Mouse (Mus musculus) hindbrain, embryonic 14.5 days (tissue): ENCODE results near the gene Son. TPM values are rescaled to one million over a fixed set of nuclear protein-coding genes. Genes with fewer than 3 reads are reported as not detected.

Experiments used
- ATAC-seq: fragments of 200-750 bp; cut with Nextera tagmentation; 2 replicates; pipeline ENCODE4 v1.8.0; 2017; ENCODE audit warnings: moderate number of reproducible peaks, mild to moderate bottlenecking, moderate TSS enrichment, moderate library complexity; ENCODE audit not compliant: low FRiP score
- DNase-seq: peaks from one replicate; pipeline ENCODE4 v3.0.0-alpha.2; 2015; ENCODE audit warnings: low spot score
- H3K27ac ChIP-seq: fragments of 300-500 bp; sonication (generic); 2 replicates; pipeline ENCODE4 v1.5.1; 2014; ENCODE audit warnings: mild to moderate bottlenecking, moderate library complexity
- H3K27me3 ChIP-seq: fragments of 300-500 bp; sonication (generic); 2 replicates; pipeline ENCODE4 v1.6.1; 2014; ENCODE audit warnings: mild to moderate bottlenecking, low read length, mixed read lengths; ENCODE audit not compliant: control insufficient read depth, insufficient read depth
- H3K36me3 ChIP-seq: fragments of 300-500 bp; sonication (generic); replicated peaks from 2 replicates; pipeline ENCODE4 v1.6.1; 2014; ENCODE audit not compliant: control insufficient read depth, insufficient read depth
- H3K4me1 ChIP-seq: fragments of 300-500 bp; sonication (generic); replicated peaks from 2 replicates; pipeline ENCODE4 v1.6.1; 2014; ENCODE audit warnings: antibody characterized with exemption, low read length, mixed read lengths; ENCODE audit not compliant: control insufficient read depth, insufficient read depth
- H3K4me2 ChIP-seq: fragments of 300-500 bp; sonication (generic); replicated peaks from 2 replicates; pipeline ENCODE4 v1.6.1; 2014; ENCODE audit warnings: mild to moderate bottlenecking, moderate library complexity
- H3K4me3 ChIP-seq: fragments of 300-500 bp; sonication (generic); replicated peaks from 2 replicates; pipeline ENCODE4 v1.5.1; 2014; ENCODE audit warnings: mild to moderate bottlenecking, low read length
- H3K9ac ChIP-seq: fragments of 300-500 bp; sonication (generic); 2 replicates; pipeline ENCODE4 v1.6.1; 2014
- H3K9me3 ChIP-seq: fragments of 300-500 bp; sonication (generic); 2 replicates; pipeline ENCODE4 v1.6.1; 2016; ENCODE audit warnings: low read length; ENCODE audit not compliant: control insufficient read depth
- WGBS: fragments of 180-500 bp; shearing (Covaris S2); extraction: QIAGEN DNeasy Blood & Tissue Kit; methylation state at CpG from one replicate; pipeline ENCODE4 v1.1.7; 2014; 5-methylcytosine and 5-hydroxymethylcytosine counted together
- polyA plus RNA-seq: library from polyadenylated mRNA; unstranded; fragments of >200 nt; fragmentation: Nextera tagmentation; extraction: Ambion mirVana; gene quantifications from 2 replicates; pipeline ENCODE4 v1.2.1, GENCODE M21; 2014

The Son gene
- 125 and 146 TPM in 2 replicates for polyA plus RNA-seq

DNA sequence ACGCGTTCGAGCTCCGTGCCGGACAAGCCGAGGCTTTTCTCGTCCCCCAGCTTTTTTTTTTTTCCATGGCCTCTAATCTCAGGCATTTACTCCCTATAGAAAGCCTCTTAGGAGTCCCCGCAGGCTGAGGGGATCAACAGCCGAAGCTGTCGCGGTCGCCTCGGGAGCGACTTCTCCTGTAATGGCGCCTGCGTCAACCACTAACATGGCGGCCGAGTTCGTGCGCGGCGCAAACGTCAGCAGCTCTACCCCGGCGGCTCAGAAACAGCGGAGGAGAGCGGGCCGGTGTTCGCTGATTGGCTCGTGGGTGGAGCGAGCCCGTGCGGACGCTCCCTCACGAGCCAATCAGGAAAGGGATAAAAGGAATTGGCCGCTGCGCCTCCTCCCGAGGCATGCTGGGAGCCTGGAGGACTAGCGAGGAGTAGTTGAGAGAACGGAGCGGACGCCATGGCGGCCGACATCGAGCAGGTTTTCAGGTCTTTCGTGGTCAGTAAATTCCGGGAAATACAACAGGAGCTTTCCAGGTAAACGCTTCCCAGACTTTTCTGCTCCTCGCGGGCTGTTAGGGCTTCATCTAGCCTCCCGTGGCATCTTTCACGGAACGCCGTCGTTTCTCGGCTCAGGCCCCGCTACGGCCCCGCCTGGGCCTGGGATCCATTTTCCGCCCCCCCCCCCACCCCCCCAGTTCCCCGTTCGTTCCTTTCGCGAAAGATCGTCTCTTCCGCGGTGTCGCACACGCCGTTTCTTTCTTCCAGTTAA lies at the start of gene Son:
Gene Son (plus strand): TSS at position 46 of the 759 bp plus-strand sequence.
- no peaks in the 10 kb centered on the region for H3K9me3 ChIP-seq
- peak within 1 kb of the TSS; percentile 98 for H3K27ac ChIP-seq
- H3K9ac ChIP-seq: peak within 1 kb of the TSS; percentile 88
- H3K4me1 ChIP-seq: peaks cover 15% of the 10 kb centered on the region
- H3K4me2 ChIP-seq: peak within 1 kb of the TSS; percentile 96
- under 1% methylated on average over 70 of the region's 70 CpGs for WGBS
- peak within 1 kb of the TSS; percentile 65 for H3K4me3 ChIP-seq
- ATAC-seq (peak; percentile 96), DNase-seq (peak; percentile 96)
- H3K36me3 ChIP-seq: peaks cover 26% of the 10 kb centered on the region
- no peaks in the 10 kb centered on the region for H3K27me3 ChIP-seq

DNA sequence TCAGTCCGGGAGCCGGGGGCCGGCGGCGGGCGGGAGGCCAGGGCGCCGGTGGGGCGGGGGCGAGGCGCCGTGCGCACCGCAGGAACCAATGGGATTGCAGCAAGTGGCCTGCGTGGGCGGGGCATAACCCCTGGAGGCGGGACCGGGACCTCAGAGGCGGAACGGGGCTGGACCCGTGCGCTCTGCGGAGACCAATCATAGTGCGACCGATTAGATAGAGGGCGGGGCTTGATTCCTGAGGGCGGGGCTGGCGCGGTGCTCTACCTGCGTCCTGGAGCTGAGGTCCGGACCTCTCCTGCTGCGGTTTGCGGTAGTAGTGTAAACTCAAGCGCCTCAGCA lies 49.7 kb upstream of the Son start, which contains the start of gene Tmem50b:
Gene Tmem50b (minus strand): TSS at position 129 of the 339 bp plus-strand sequence.
- no peaks in the 10 kb centered on the region for H3K36me3 ChIP-seq
- peak within 1 kb of the TSS; percentile 91 for H3K4me3 ChIP-seq
- H3K27ac ChIP-seq: peak within 1 kb of the TSS; percentile 76
- H3K27me3 ChIP-seq: peaks cover 15% of the 10 kb centered on the region
- WGBS: 0% methylated on average over 34 of the region's 34 CpGs
- peak; percentile 95 for DNase-seq
- H3K9ac ChIP-seq: peak within 1 kb of the TSS; percentile 84
- no peaks in the 10 kb centered on the region for H3K9me3 ChIP-seq
- H3K4me2 ChIP-seq: peak within 1 kb of the TSS; percentile 79
- peak; percentile 98 for ATAC-seq
- peaks cover 7% of the 10 kb centered on the region for H3K4me1 ChIP-seq

DNA sequence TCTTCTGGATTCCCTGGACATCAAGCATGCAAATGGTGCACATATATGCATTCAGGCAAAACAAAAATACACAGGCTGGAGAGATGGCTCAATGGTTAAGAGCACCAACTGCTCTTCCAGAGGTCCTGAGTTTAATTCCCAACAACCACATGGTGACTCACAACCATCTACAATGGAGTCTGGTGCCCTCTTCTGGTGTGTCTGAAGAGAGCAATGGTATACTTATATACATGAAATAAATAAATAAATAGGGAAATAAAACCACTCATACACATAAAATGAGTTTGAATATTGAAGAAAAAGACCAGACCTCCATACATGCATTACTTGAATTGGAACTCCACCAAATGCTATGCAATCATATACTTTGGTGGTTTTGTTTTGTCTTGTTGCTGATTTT lies 48.1 kb upstream of the Son start:
- Histone ChIP-seq H3K27ac (no peak overlapping the region), H3K9ac (no peak overlapping the region), H3K4me2 (no peak overlapping the region), H3K4me1 (peaks cover 7% of the 10 kb centered on the region), H3K27me3 (peaks cover 15% of the 10 kb centered on the region), H3K9me3 (no peaks in the 10 kb centered on the region), H3K36me3 (no peaks in the 10 kb centered on the region), H3K4me3 (no peak overlapping the region)
- DNase-seq (no peak), ATAC-seq (no peak)

DNA sequence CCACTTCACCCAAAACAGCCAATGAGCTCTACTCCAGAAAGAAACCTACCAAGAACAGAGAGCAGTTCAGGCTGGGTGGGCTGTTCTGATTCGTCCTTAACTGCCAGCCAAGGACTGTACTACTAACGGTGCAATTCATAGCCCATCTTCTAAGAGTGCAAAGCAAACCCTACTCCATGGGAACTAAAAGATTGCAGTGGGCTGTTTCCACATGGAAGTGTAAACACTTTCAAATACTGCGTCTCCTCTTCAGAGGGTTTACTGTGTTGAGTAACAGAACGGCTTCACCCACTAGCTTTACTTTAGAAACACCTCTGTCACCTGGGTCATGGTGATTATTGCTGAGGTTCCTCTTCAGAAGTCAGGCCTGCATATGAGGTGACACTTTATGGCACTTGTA lies 46.2 kb upstream of the Son start:
- H3K36me3 ChIP-seq: no peaks in the 10 kb centered on the region
- 77% methylated on average over 4 of the region's 4 CpGs for WGBS

DNA sequence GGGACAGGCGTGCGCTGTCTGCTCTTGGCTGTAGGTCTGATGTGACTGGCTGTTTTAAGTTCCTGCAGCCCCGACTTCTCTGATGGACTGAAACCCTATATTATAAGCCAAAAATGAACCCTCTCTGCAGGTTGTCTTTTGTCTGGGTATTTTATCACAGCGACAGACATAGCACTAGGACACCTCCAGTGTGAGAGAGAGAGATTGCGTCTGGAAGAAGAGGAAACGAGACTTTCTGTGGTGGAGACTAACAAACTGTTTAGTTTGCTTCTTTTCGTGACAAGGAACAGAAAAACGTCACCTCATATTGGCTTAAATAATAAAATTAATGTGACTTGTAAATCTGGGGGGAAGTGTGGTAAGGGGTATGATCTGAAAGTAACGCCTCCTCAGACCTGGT lies 45.6 kb upstream of the Son start:
- H3K27ac ChIP-seq: no peak overlapping the region
- H3K9me3 ChIP-seq: no peaks in the 10 kb centered on the region
- no peaks in the 10 kb centered on the region for H3K36me3 ChIP-seq
- H3K9ac ChIP-seq: no peak overlapping the region
- peaks cover 3% of the 10 kb centered on the region for H3K4me1 ChIP-seq
- H3K4me3 ChIP-seq: no peak overlapping the region
- 73% methylated on average over 9 of the region's 9 CpGs for WGBS
- ATAC-seq (no peak), DNase-seq (no peak)
- peaks cover 15% of the 10 kb centered on the region for H3K27me3 ChIP-seq
- H3K4me2 ChIP-seq: no peak overlapping the region

More for the DNA sequence above, 46.2 kb upstream of the Son start:
- Histone ChIP-seq H3K9ac (no peak overlapping the region), H3K4me3 (no peak overlapping the region), H3K4me1 (peaks cover 7% of the 10 kb centered on the region), H3K4me2 (no peak overlapping the region), H3K27me3 (peaks cover 15% of the 10 kb centered on the region), H3K27ac (no peak overlapping the region), H3K9me3 (no peaks in the 10 kb centered on the region)
- no peak for DNase-seq
- no peak for ATAC-seq

DNA sequence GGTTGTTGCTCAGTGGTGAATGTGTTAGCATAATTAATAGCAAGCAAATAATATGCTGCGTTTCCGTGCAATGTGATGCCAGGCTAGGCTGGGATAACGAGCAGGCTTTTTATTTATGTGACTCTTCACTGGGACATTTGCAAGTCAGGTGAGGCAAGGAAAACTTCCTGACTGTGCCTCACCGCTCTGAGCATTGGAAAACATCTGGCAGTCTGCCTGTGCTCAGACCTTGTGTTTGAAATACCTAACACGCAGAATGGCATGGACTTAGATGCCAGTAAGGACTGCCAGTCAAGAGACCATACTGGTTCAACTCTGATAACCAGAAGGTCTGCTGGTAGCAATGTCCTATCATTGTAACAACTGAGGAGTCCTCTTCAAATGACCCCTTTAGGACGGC lies 42.1 kb upstream of the Son start:
- Histone ChIP-seq H3K9me3 (no peaks in the 10 kb centered on the region), H3K4me1 (no peaks in the 10 kb centered on the region), H3K36me3 (no peaks in the 10 kb centered on the region), H3K27ac (no peak overlapping the region), H3K4me3 (no peak overlapping the region), H3K9ac (no peak overlapping the region), H3K27me3 (no peaks in the 10 kb centered on the region), H3K4me2 (no peak overlapping the region)
- WGBS: 72% methylated on average over 6 of the region's 6 CpGs
- no peak for DNase-seq
- ATAC-seq: no peak

DNA sequence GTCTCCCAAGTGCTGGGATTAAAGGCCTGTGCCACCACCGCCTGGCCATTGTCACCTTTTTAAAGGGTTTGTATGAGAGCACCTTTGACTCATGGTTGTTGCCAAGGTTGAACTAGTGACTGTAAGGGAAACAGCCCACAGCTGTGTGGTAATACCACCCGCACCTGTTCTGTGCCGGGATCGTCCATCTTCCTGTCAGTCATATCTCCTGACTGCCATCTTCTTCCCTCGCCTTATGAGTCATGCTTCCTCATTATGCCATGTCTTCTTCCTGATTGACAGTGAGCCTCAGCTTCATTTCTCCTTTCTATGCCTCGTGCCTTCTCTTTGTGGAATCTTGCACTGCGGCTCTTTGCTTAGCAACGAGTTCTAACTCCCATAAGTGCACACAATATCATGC lies 40.3 kb upstream of the Son start:
- no peaks in the 10 kb centered on the region for H3K4me1 ChIP-seq
- no peaks in the 10 kb centered on the region for H3K27me3 ChIP-seq
- no peaks in the 10 kb centered on the region for H3K36me3 ChIP-seq
- no peak overlapping the region for H3K9ac ChIP-seq
- no peak overlapping the region for H3K27ac ChIP-seq
- H3K4me2 ChIP-seq: no peak overlapping the region
- H3K4me3 ChIP-seq: no peak overlapping the region
- no peaks in the 10 kb centered on the region for H3K9me3 ChIP-seq
- no peak for DNase-seq
- 94% methylated on average over 8 of the region's 8 CpGs for WGBS
- no peak for ATAC-seq

DNA sequence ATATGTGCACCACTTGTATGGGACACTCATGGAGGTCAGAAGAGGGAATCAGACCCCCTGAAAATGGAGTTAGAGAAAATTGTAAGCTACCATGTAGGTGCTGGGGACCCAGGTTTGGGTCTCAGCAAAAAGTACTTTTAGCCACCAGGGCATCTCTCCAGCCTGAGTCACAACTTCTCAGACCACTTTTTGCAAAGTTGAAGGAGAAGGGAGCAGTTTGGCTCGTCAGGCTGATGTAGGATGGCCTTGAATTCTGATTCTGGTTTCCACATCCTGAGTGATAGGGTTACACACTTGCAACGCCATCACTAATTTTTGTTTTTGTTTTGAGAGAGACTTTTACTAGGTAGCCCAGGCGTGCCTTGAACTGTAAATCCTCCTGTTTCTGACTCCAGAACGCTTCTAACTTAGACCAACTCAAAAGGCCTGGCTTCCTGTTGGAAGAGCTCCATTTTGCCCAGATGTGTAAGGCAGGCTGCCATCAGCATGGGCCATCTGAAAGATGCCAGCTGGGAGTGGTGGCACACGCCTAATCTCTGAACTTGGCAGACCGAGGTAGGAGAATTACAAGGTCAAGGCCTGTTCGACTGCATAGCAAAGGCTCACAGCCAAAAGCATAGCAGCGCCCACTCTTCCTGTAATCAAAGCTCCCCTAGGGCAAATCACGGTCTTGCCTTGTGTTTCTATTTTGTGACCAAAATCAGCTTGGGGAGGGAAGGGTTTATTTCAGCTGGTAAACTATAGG lies 37.6 kb upstream of the Son start:
- Histone ChIP-seq H3K4me1 (no peaks in the 10 kb centered on the region), H3K27ac (no peak overlapping the region), H3K9ac (no peak overlapping the region), H3K4me2 (no peak overlapping the region), H3K36me3 (no peaks in the 10 kb centered on the region), H3K27me3 (no peaks in the 10 kb centered on the region), H3K9me3 (no peaks in the 10 kb centered on the region), H3K4me3 (no peak overlapping the region)
- ATAC-seq (no peak), DNase-seq (peak; percentile 26)
- 80% methylated on average over 9 of the region's 9 CpGs for WGBS

DNA sequence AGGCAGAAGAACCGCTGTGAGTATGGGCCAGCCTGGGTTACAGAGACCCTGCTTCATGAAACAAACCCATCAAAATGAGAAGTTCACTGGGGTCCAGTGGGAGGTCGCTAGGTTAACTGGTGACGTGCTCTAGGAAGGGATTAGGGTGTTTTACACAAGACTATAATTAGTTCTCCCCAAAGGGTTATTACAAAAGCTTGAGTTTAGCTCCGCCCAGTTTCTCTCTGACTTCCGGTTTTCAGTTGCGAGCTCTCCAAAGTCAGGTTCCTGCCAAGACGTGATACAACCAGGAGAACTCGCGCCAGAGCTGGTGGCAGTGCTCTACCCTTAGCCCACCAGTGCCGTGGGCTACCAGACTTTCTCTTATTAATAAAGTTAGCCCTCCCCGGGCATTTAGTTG lies 36.1 kb upstream of the Son start:
- ATAC-seq: no peak
- no peak for DNase-seq
- Histone ChIP-seq H3K9ac (no peak overlapping the region), H3K9me3 (no peaks in the 10 kb centered on the region), H3K4me1 (no peaks in the 10 kb centered on the region), H3K36me3 (no peaks in the 10 kb centered on the region), H3K4me2 (no peak overlapping the region), H3K27me3 (no peaks in the 10 kb centered on the region), H3K27ac (no peak overlapping the region), H3K4me3 (no peak overlapping the region)
- 78% methylated on average over 11 of the region's 11 CpGs for WGBS
